Mouse (Mus musculus): ENCODE results near the gene Mindy3. TPM values are rescaled to one million over a fixed set of nuclear protein-coding genes. Genes with fewer than 3 reads are reported as not detected.

Mindy3 gene
- polyA plus RNA-seq, 1 experiment, result 54.7 TPM

- Histone ChIP-seq H3K4me1 (ENCODE audit: control insufficient read depth, insufficient read depth, low read length) (no peaks in the 10 kb centered on the region), H3K27ac (ENCODE audit: insufficient read depth, low read length) (no peak overlapping the region), H3K4me3 (ENCODE audit: insufficient read depth, low read length) (no peak overlapping the region)
- TF ChIP-seq POLR2A (IDR thresholded peaks at IDR 0.05; ENCODE audit: extremely low read depth, insufficient read depth, low read length), result no peak
- TF ChIP-seq CTCF (IDR thresholded peaks at IDR 0.05; ENCODE audit: extremely low read depth, insufficient read depth, low read length), result no peak
These were observed 39.0 kb downstream of the Mindy3 start for GRCm38 (mm10) chr2:12380233-12380632.

GRCm38 (mm10) chr2:12378591-12378990, 40.7 kb downstream of the Mindy3 start:
- Histone ChIP-seq H3K4me1 (ENCODE audit: control insufficient read depth, insufficient read depth, low read length) (no peaks in the 10 kb centered on the region), H3K4me3 (ENCODE audit: insufficient read depth, low read length) (no peak overlapping the region), H3K27ac (ENCODE audit: insufficient read depth, low read length) (no peak overlapping the region)
- no peak for TF ChIP-seq CTCF (IDR thresholded peaks at IDR 0.05; ENCODE audit: extremely low read depth, insufficient read depth, low read length)

DNA sequence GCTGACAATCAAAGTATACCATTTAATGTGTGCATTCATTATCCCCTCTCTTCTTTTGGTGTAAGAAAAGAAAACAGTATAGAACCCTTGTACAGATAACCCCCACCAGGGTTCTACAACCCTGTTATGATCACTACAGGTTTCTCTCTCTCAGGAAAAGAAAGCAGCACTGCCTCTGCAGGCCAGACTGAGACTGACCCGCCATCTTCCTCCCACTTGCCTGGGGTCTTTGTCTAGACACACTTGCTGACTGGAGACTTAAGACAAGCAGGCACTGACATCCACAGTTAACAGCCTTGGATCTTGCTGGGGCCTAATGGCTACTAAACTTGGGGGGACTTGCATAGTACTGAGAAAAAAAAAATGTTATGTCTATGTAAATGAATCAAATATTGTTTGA, 42.2 kb downstream of the Mindy3 start:
- TF ChIP-seq CTCF (IDR thresholded peaks at IDR 0.05; ENCODE audit: extremely low read depth, insufficient read depth, low read length), result no peak
- no peak for TF ChIP-seq POLR2A (IDR thresholded peaks at IDR 0.05; ENCODE audit: extremely low read depth, insufficient read depth, low read length)
- no peaks in the 10 kb centered on the region for H3K4me1 ChIP-seq (ENCODE audit: control insufficient read depth, insufficient read depth, low read length)
- no peak overlapping the region for H3K4me3 ChIP-seq (ENCODE audit: insufficient read depth, low read length)
- no peak overlapping the region for H3K27ac ChIP-seq (ENCODE audit: insufficient read depth, low read length)

DNA sequence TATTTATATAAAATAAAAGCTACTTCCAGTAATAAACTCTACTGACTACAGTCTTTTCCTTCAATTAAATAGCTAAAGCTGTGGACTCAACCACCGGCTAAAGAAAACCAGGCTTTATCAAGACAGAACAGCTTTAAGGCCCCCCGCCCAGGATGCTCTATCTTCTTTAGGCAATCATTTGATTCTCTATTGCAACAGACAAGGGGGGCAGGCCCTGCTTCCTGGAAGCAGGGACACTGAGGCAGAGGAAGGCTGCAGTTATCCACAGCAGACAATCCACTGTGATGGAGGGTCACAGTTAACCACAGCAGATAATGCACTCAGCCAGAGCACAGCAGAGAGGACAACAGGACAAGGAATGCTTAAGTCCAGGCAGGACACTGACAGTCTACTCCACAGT, 46.4 kb downstream of the Mindy3 start:
- no peak overlapping the region for H3K27ac ChIP-seq (ENCODE audit: insufficient read depth, low read length)
- no peaks in the 10 kb centered on the region for H3K4me1 ChIP-seq (ENCODE audit: control insufficient read depth, insufficient read depth, low read length)
- no peak for TF ChIP-seq CTCF (IDR thresholded peaks at IDR 0.05; ENCODE audit: extremely low read depth, insufficient read depth, low read length)
- TF ChIP-seq POLR2A (IDR thresholded peaks at IDR 0.05; ENCODE audit: extremely low read depth, insufficient read depth, low read length), result no peak
- H3K4me3 ChIP-seq (ENCODE audit: insufficient read depth, low read length), result no peak overlapping the region

- Histone ChIP-seq H3K27ac (ENCODE audit: insufficient read depth, low read length) (no peak overlapping the region), H3K4me1 (ENCODE audit: control insufficient read depth, insufficient read depth, low read length) (no peaks in the 10 kb centered on the region), H3K4me3 (ENCODE audit: insufficient read depth, low read length) (no peak overlapping the region)
- TF ChIP-seq CTCF (IDR thresholded peaks at IDR 0.05; ENCODE audit: extremely low read depth, insufficient read depth, low read length), result no peak
- no peak for TF ChIP-seq POLR2A (IDR thresholded peaks at IDR 0.05; ENCODE audit: extremely low read depth, insufficient read depth, low read length)
These were observed 47.9 kb downstream of the Mindy3 start for GRCm38 (mm10) chr2:12371401-12371800.

GRCm38 (mm10) chr2:12368451-12368850, 50.8 kb downstream of the Mindy3 start:
- TF ChIP-seq CTCF (IDR thresholded peaks at IDR 0.05; ENCODE audit: extremely low read depth, insufficient read depth, low read length) (no peak), POLR2A (IDR thresholded peaks at IDR 0.05; ENCODE audit: extremely low read depth, insufficient read depth, low read length) (no peak)
- H3K4me3 ChIP-seq (ENCODE audit: insufficient read depth, low read length), result no peak overlapping the region
- no peaks in the 10 kb centered on the region for H3K4me1 ChIP-seq (ENCODE audit: control insufficient read depth, insufficient read depth, low read length)
- H3K27ac ChIP-seq (ENCODE audit: insufficient read depth, low read length), result no peak overlapping the region

DNA sequence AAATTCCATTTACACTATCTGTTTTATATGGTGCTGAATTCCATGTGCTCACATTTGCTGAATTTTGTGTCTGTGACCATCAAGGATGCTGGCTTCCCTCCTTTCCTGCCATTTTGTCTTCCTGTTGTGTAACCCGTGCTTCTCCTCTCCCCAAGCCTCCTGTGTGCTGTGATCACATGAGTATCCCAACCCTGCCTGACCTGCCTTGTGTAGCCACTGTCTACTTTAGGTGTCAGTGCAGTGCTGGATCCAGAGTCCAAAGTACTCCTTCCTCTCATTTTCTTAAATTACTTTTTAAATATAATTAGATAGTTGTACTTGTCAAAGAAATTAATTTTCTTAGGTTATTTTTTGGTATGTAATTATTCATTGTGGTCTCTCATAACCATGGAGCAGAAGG, 51.3 kb downstream of the Mindy3 start:
- Histone ChIP-seq H3K27ac (ENCODE audit: insufficient read depth, low read length) (no peak overlapping the region), H3K4me1 (ENCODE audit: control insufficient read depth, insufficient read depth, low read length) (no peaks in the 10 kb centered on the region), H3K4me3 (ENCODE audit: insufficient read depth, low read length) (no peak overlapping the region)
- TF ChIP-seq POLR2A (IDR thresholded peaks at IDR 0.05; ENCODE audit: extremely low read depth, insufficient read depth, low read length) (no peak), CTCF (IDR thresholded peaks at IDR 0.05; ENCODE audit: extremely low read depth, insufficient read depth, low read length) (no peak)

DNA sequence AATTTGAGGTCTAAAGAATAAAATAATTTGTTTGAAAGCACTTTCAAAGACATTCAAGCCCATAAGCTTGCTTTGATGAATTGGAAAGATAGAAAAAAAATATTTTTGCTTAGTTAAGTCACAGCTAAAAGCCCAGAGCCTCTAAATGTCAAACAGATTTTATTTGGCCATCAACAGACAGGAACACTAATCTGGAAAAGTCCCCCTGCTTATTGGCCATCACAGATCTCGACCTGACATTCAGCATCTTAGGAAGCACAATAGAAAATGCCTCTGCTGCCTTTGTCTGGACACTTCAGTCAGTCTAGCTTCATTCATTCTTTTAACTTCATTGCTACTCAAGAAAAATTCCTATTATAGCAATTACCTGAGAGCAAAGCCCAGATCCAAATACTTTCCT, 58.0 kb downstream of the Mindy3 start:
- H3K27ac ChIP-seq (ENCODE audit: insufficient read depth, low read length), result no peak overlapping the region
- no peak overlapping the region for H3K4me3 ChIP-seq (ENCODE audit: insufficient read depth, low read length)

GRCm38 (mm10) chr2:12354837-12355236, 64.4 kb downstream of the Mindy3 start:
- Histone ChIP-seq H3K4me1 (ENCODE audit: control insufficient read depth, insufficient read depth, low read length) (no peaks in the 10 kb centered on the region), H3K27ac (ENCODE audit: insufficient read depth, low read length) (no peak overlapping the region), H3K4me3 (ENCODE audit: insufficient read depth, low read length) (no peak overlapping the region)
- no peak for TF ChIP-seq POLR2A (IDR thresholded peaks at IDR 0.05; ENCODE audit: extremely low read depth, insufficient read depth, low read length)
- TF ChIP-seq CTCF (IDR thresholded peaks at IDR 0.05; ENCODE audit: extremely low read depth, insufficient read depth, low read length), result no peak

More for the DNA sequence above, 58.0 kb downstream of the Mindy3 start:
- no peak for TF ChIP-seq CTCF (IDR thresholded peaks at IDR 0.05; ENCODE audit: extremely low read depth, insufficient read depth, low read length)
- no peak for TF ChIP-seq POLR2A (IDR thresholded peaks at IDR 0.05; ENCODE audit: extremely low read depth, insufficient read depth, low read length)
- H3K4me1 ChIP-seq (ENCODE audit: control insufficient read depth, insufficient read depth, low read length), result no peaks in the 10 kb centered on the region

DNA sequence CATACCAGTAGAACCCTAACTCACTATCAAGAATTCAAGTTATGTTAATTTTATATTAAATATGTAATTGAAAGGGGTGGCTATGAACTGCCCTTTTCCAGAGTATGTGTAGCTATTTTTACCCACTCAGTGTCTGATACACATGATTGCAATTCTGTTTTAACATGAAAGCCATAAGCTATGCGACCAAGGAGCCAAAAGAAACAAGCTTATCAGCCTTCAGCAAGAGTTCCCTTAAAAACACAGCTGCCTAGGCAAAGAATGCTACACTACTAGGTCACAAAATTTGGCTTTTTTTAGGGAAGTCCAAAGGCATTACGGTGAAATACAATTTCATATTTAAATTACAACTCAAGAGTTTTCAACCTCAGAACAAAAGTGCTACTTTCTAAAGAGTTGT, 70.4 kb downstream of the Mindy3 start:
- no peaks in the 10 kb centered on the region for H3K4me1 ChIP-seq (ENCODE audit: control insufficient read depth, insufficient read depth, low read length)
- H3K27ac ChIP-seq (ENCODE audit: insufficient read depth, low read length), result no peak overlapping the region
- H3K4me3 ChIP-seq (ENCODE audit: insufficient read depth, low read length), result no peak overlapping the region
- TF ChIP-seq CTCF (IDR thresholded peaks at IDR 0.05; ENCODE audit: extremely low read depth, insufficient read depth, low read length), result no peak
- TF ChIP-seq POLR2A (IDR thresholded peaks at IDR 0.05; ENCODE audit: extremely low read depth, insufficient read depth, low read length), result no peak

- TF ChIP-seq POLR2A (IDR thresholded peaks at IDR 0.05; ENCODE audit: extremely low read depth, insufficient read depth, low read length) (no peak), CTCF (IDR thresholded peaks at IDR 0.05; ENCODE audit: extremely low read depth, insufficient read depth, low read length) (no peak)
- Histone ChIP-seq H3K27ac (ENCODE audit: insufficient read depth, low read length) (no peak overlapping the region), H3K4me3 (ENCODE audit: insufficient read depth, low read length) (no peak overlapping the region), H3K4me1 (ENCODE audit: control insufficient read depth, insufficient read depth, low read length) (no peaks in the 10 kb centered on the region)
These were observed 87.3 kb downstream of the Mindy3 start for GRCm38 (mm10) chr2:12331962-12332361.

Measured in cortical plate, adult 2 months (tissue).